ENCODE assay signal across 8 mouse cellular contexts in the genomic region with DNA sequence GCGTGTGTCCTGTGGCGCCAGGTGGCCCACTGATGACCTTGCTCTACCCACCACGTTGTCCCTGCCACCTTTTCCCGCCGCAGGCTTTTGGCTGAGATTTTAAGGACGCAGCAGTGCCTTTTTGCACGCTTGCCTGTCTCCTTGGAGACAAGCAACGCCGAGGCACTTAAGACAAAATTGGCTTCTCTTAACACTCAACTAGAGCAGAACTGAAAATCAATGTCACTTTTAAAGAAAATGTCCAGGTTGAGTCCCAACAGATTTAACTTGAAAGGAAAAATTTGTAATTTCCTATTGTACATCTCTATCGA. TPM values are rescaled to one million over a fixed set of nuclear protein-coding genes. Genes with fewer than 3 reads are reported as not detected.
DNase-seq lines count a peak whose midpoint lies in the region; ATAC-seq and TF ChIP-seq lines count a peak whose summit lies in the region.

No protein-coding gene starts in this region.

- intact Hi-C loops in left cerebral cortex, postnatal 14 days (cut with DNase I), result loop anchor here (5.0 to 10.0 kb wide), 3 partner anchors 125 to 488 kb away; no protein-coding TSS in a partner anchor
- intact Hi-C loops in left cerebral cortex, postnatal 10 days (cut with DNase I), result loop anchor here (5.0 to 10.0 kb wide), 3 partner anchors 155 to 532 kb away; no protein-coding TSS in a partner anchor

- ATAC-seq in hindbrain, embryonic 16.5 days, result no peak
- ATAC-seq in midbrain, postnatal 0 days (ENCODE audit: low FRiP score), result no peak

- TF ChIP-seq POLR2A in cortical plate, adult 2 months (IDR thresholded peaks at IDR 0.05; ENCODE audit: extremely low read depth, insufficient read depth, low read length), result no peak

- no peaks in the 10 kb centered on the region for H3K36me3 ChIP-seq in hindbrain, embryonic 16.5 days (ENCODE audit: control insufficient read depth, insufficient read depth, low read length)
- no peaks in the 10 kb centered on the region for H3K36me3 ChIP-seq in midbrain, postnatal 0 days (ENCODE audit: insufficient read depth, low read length)

- H3K9ac ChIP-seq in hindbrain, embryonic 16.5 days (ENCODE audit: low read depth, low read length), result peak overlapping the region; percentile 74
- peak overlapping the region; percentile 81 for H3K9ac ChIP-seq in midbrain, postnatal 0 days (replicated peaks; ENCODE audit: low read length, poor library complexity, severe bottlenecking)

- peak overlapping the region; percentile 93 for H3K4me3 ChIP-seq in cortical plate, adult 2 months (ENCODE audit: insufficient read depth, low read length)
- H3K4me3 ChIP-seq in hindbrain, embryonic 16.5 days (ENCODE audit: low read length), result peak overlapping the region; percentile 64
- peak overlapping the region; percentile 78 for H3K4me3 ChIP-seq in midbrain, postnatal 0 days (ENCODE audit: low read depth, low read length)

- 2% methylated on average over 10 of the region's 10 CpGs for WGBS in hindbrain, embryonic 16.5 days
- 1% methylated on average over 10 of the region's 10 CpGs for WGBS in midbrain, postnatal 0 days

- peak overlapping the region; percentile 94 for H3K4me2 ChIP-seq in hindbrain, embryonic 16.5 days (ENCODE audit: low read length)
- peak overlapping the region; percentile 81 for H3K4me2 ChIP-seq in midbrain, postnatal 0 days (ENCODE audit: low read depth, low read length, poor library complexity, severe bottlenecking)

- H3K27me3 ChIP-seq in hindbrain, embryonic 16.5 days (replicated peaks; ENCODE audit: control insufficient read depth, insufficient read depth, low read length), result no peaks in the 10 kb centered on the region
- no peaks in the 10 kb centered on the region for H3K27me3 ChIP-seq in midbrain, postnatal 0 days (ENCODE audit: insufficient read depth, low read length)

- no peak for TF ChIP-seq CTCF in cortical plate, adult 2 months (IDR thresholded peaks at IDR 0.05; ENCODE audit: extremely low read depth, insufficient read depth, low read length)
- TF ChIP-seq CTCF in midbrain, postnatal 0 days (IDR thresholded peaks at IDR 0.05), result no peak

- H3K27ac ChIP-seq in cortical plate, adult 2 months (ENCODE audit: insufficient read depth, low read length), result peak overlapping the region; percentile 69; the same call in 1 of the 2 replicates
- peak overlapping the region; percentile 44 for H3K27ac ChIP-seq in hindbrain, embryonic 16.5 days (ENCODE audit: low read depth, low read length)
- peak overlapping the region; percentile 78 for H3K27ac ChIP-seq in midbrain, postnatal 0 days (ENCODE audit: low read depth, low read length)

- DNase-seq in left cerebral cortex, postnatal 14 days (ENCODE audit: low spot score in 2 of 2), result peak; percentile 10 to 39
- DNase-seq in left cerebral cortex, postnatal 10 days (ENCODE audit: extremely low spot score in 1 of 2, low spot score in 2 of 2), result no peak
- peak; percentile 33 for DNase-seq in midbrain, postnatal 0 days (ENCODE audit: low spot score)
- no peak for DNase-seq in T-cell, adult 2 months (ENCODE audit: low spot score)
- no peak for DNase-seq in adrenal gland, adult 8-10 months
- no peak for DNase-seq in right cerebral cortex, postnatal 14 days

- H3K9me3 ChIP-seq in hindbrain, embryonic 16.5 days (ENCODE audit: control insufficient read depth, low read length), result no peaks in the 10 kb centered on the region
- H3K9me3 ChIP-seq in midbrain, postnatal 0 days (ENCODE audit: low read length), result no peaks in the 10 kb centered on the region

- peaks cover 5% of the 10 kb centered on the region; the same call in 1 of the 2 replicates for H3K4me1 ChIP-seq in cortical plate, adult 2 months (ENCODE audit: control insufficient read depth, insufficient read depth, low read length)
- peaks cover 8% of the 10 kb centered on the region for H3K4me1 ChIP-seq in hindbrain, embryonic 16.5 days (ENCODE audit: control insufficient read depth, insufficient read depth, low read depth, low read length)
- H3K4me1 ChIP-seq in midbrain, postnatal 0 days (ENCODE audit: insufficient read depth, low read length), result peaks cover 4% of the 10 kb centered on the region; the same call in 1 of the 2 replicates

RNA-seq across cellular contexts. Expression of a gene that starts 0.5 kb away (rescaled TPM):
- 10 to 100 TPM; 30.6 to 33.7 TPM for total RNA-seq in left cerebral cortex, postnatal 14 days (2021)
- total RNA-seq in left cerebral cortex, postnatal 10 days (2021), result 10 to 100 TPM; 33.6 to 35.9 TPM
- 19.9 and 20.5 TPM in 2 replicates for polyA plus RNA-seq in cortical plate, adult 2 months (2012; rRNA removed)
- polyA plus RNA-seq in hindbrain, embryonic 16.5 days (2015; fragmentation: Nextera tagmentation; extraction: Ambion mirVana), result 22.9 and 25.5 TPM in 2 replicates
- 35.7 and 36.8 TPM in 2 replicates for total RNA-seq in midbrain, postnatal 0 days (2014; rRNA removed)
- polyA plus RNA-seq in midbrain, postnatal 0 days (2015; fragmentation: Nextera tagmentation; extraction: Ambion mirVana), result 21.8 and 26.9 TPM in 2 replicates
- total RNA-seq in adrenal gland, adult 8-10 months (2022), result 10 to 100 TPM; 15.1 to 24.8 (median 18.8) TPM

Comparison
In these comparisons a context has a peak if more than half of its experiments do, and no peak if none do; other contexts are left out.
1. DNase-seq: peak in left cerebral cortex, postnatal 14 days (2 of 2) and midbrain, postnatal 0 days (single experiment); none in left cerebral cortex, postnatal 10 days (0 of 2), T-cell, adult 2 months (single experiment), adrenal gland, adult 8-10 months (single experiment) and right cerebral cortex, postnatal 14 days (single experiment).
2. Peak in every context shown above with its lines, with median percentiles within 50 percentile points of each other: H3K27ac ChIP-seq and H3K4me3 ChIP-seq.